Mouse (Mus musculus): ENCODE results near the gene Lrrc34.

GRCm38 (mm10) chr3:30644207-30644606 lies 3.5 kb downstream of the Lrrc34 start, which contains the start of gene Lrriq4:
- no peak for TF ChIP-seq ZC3H11A (IDR thresholded peaks at IDR 0.05; ENCODE audit: borderline replicate concordance, low read depth, low read length)
- TF ChIP-seq MAFK (IDR thresholded peaks at IDR 0.05; ENCODE audit: insufficient read depth, low read depth, low read length) = no peak
- no peak for TF ChIP-seq CHD2 (IDR thresholded peaks at IDR 0.05; ENCODE audit: low read depth, low read length)
